Mouse (Mus musculus) macrophage (primary cell): ENCODE data around the gene Babam2. TPM values are rescaled to one million over a fixed set of nuclear protein-coding genes. Genes with fewer than 3 reads are reported as not detected.

Experiments used
- H3K27ac ChIP-seq: fragments of 350-480 bp; formaldehyde crosslinking; 2 replicates; pipeline ENCODE4 v1.9.0; 2021
- H3K36me3 ChIP-seq: fragments of 350-480 bp; formaldehyde crosslinking; 2 replicates; pipeline ENCODE4 v1.9.0; 2021; ENCODE audit errors: inconsistent target
- H3K4me3 ChIP-seq: fragments of 350-480 bp; formaldehyde crosslinking; 2 replicates; pipeline ENCODE4 v1.9.0; 2021; ENCODE audit errors: inconsistent target
- H3K79me2 ChIP-seq: fragments of 350-480 bp; formaldehyde crosslinking; 2 replicates; pipeline ENCODE4 v1.9.0; 2021; ENCODE audit errors: inconsistent target
- WGBS: methylation state at CpG from one replicate; pipeline ENCODE4 v1.1.7; 2026; ENCODE audit warnings: inconsistent platforms; ENCODE audit not compliant: missing documents; 5-methylcytosine and 5-hydroxymethylcytosine counted together
- polyA plus RNA-seq: library from polyadenylated mRNA; stranded (reverse); fragments of 250-400 nt; gene quantifications from 3 replicates; pipeline ENCODE4 v1.2.4, GENCODE M21; 2018; ENCODE audit warnings: inconsistent platforms
- total RNA-seq, 78 experiments: library from RNA; depleted of rRNA; stranded (reverse); fragments of 250-400 nt; gene quantifications; 1 replicate in 9 of 78; 2 replicates in 24 of 78; 3 replicates in 43 of 78; 4 replicates in 2 of 78; pipeline ENCODE4 v1.2.4; 2018; ENCODE audit warnings: inconsistent platforms in 56 of 78

Babam2 gene
- total RNA-seq (2018; cell fraction: chromatin; rRNA removed): 100 to 1,000 TPM in 21 of 26 experiments, 10 to 100 TPM in 5; 68.7 to 174 (median 115) TPM
- total RNA-seq (2018; cell fraction: cytosol; rRNA removed): 10 to 100 TPM; 31.1 to 46.2 (median 39.0) TPM
- 100 to 1,000 TPM in 8 of 26 experiments, 10 to 100 TPM in 18; 37.0 to 159 (median 78.8) TPM for total RNA-seq (2018; cell fraction: nucleus; rRNA removed)
- polyA plus RNA-seq: 37.1 to 78.4 TPM (median 48.9 TPM) in 3 replicates

GRCm38 (mm10) chr5:31697644-31698296 is at the start of gene Babam2:
Babam2 (plus strand) TSS chr5:31697684.
- H3K27ac ChIP-seq: peak within 1 kb of the TSS; percentile 94
- WGBS: under 1% methylated on average over 67 of the region's 71 CpGs

GRCm38 (mm10) chr5:31650518-31651288 is 46.8 kb upstream of the Babam2 start:
- peaks cover 15% of the 10 kb centered on the region; the same call in 1 of the 2 replicates for H3K36me3 ChIP-seq
- no peaks in the 10 kb centered on the region for H3K79me2 ChIP-seq
- no peak overlapping the region for H3K27ac ChIP-seq
- WGBS: 29% methylated on average over 2 of the region's 2 CpGs
- no peak overlapping the region for H3K4me3 ChIP-seq

More at GRCm38 (mm10) chr5:31697644-31698296, at the start of gene Babam2:
- Histone ChIP-seq H3K36me3 (peaks cover 3% of the 10 kb centered on the region; the same call in 1 of the 2 replicates), H3K4me3 (peak within 1 kb of the TSS; percentile 81), H3K79me2 (peaks cover 52% of the 10 kb centered on the region; the same call in 1 of the 2 replicates)

- H3K36me3 ChIP-seq: peaks cover 16% of the 10 kb centered on the region; the same call in 1 of the 2 replicates
- no peaks in the 10 kb centered on the region for H3K79me2 ChIP-seq
- WGBS: 94% methylated on average over 1 of the region's 1 CpGs
- no peak overlapping the region for H3K4me3 ChIP-seq
- no peak overlapping the region for H3K27ac ChIP-seq
Measured at GRCm38 (mm10) chr5:31655688-31656190, 41.7 kb upstream of the Babam2 start.

GRCm38 (mm10) chr5:31666176-31666575 is 31.3 kb upstream of the Babam2 start:
- H3K36me3 ChIP-seq: no peaks in the 10 kb centered on the region; the same call in 1 of the 2 replicates
- 77% methylated on average over 1 of the region's 1 CpGs for WGBS
- H3K79me2 ChIP-seq: no peaks in the 10 kb centered on the region
- H3K27ac ChIP-seq: no peak overlapping the region
- H3K4me3 ChIP-seq: no peak overlapping the region

GRCm38 (mm10) chr5:31668325-31668968 is 29.0 kb upstream of the Babam2 start:
- H3K27ac ChIP-seq: no peak overlapping the region
- no peaks in the 10 kb centered on the region; the same call in 1 of the 2 replicates for H3K36me3 ChIP-seq
- H3K79me2 ChIP-seq: no peaks in the 10 kb centered on the region
- no peak overlapping the region for H3K4me3 ChIP-seq
- 97% methylated on average over 13 of the region's 13 CpGs for WGBS

GRCm38 (mm10) chr5:31669984-31670383 is 27.5 kb upstream of the Babam2 start:
- Histone ChIP-seq H3K36me3 (no peaks in the 10 kb centered on the region; the same call in 1 of the 2 replicates), H3K4me3 (no peak overlapping the region), H3K79me2 (no peaks in the 10 kb centered on the region), H3K27ac (no peak overlapping the region)
- WGBS: 94% methylated on average over 5 of the region's 5 CpGs

- Histone ChIP-seq H3K27ac (no peak overlapping the region), H3K36me3 (no peaks in the 10 kb centered on the region; the same call in 1 of the 2 replicates), H3K4me3 (no peak overlapping the region), H3K79me2 (no peaks in the 10 kb centered on the region)
- 56% methylated on average over 2 of the region's 2 CpGs for WGBS
Measured at GRCm38 (mm10) chr5:31671137-31671536, 26.3 kb upstream of the Babam2 start.

GRCm38 (mm10) chr5:31673431-31673830 is 24.1 kb upstream of the Babam2 start:
- Histone ChIP-seq H3K4me3 (no peak overlapping the region), H3K36me3 (no peaks in the 10 kb centered on the region; the same call in 1 of the 2 replicates), H3K27ac (no peak overlapping the region), H3K79me2 (no peaks in the 10 kb centered on the region)
- WGBS: 94% methylated on average over 2 of the region's 2 CpGs

- WGBS: 91% methylated on average over 1 of the region's 1 CpGs
- no peak overlapping the region for H3K27ac ChIP-seq
- no peak overlapping the region for H3K4me3 ChIP-seq
- no peaks in the 10 kb centered on the region for H3K36me3 ChIP-seq
- H3K79me2 ChIP-seq: no peaks in the 10 kb centered on the region
Measured at GRCm38 (mm10) chr5:31678000-31678399, 19.5 kb upstream of the Babam2 start.

GRCm38 (mm10) chr5:31680183-31680582 is 17.3 kb upstream of the Babam2 start:
- Histone ChIP-seq H3K79me2 (no peaks in the 10 kb centered on the region), H3K4me3 (no peak overlapping the region), H3K27ac (no peak overlapping the region), H3K36me3 (no peaks in the 10 kb centered on the region)
- WGBS: 35% methylated on average over 4 of the region's 4 CpGs

GRCm38 (mm10) chr5:31682305-31682704 is 15.2 kb upstream of the Babam2 start:
- Histone ChIP-seq H3K27ac (no peak overlapping the region), H3K79me2 (no peaks in the 10 kb centered on the region), H3K36me3 (no peaks in the 10 kb centered on the region), H3K4me3 (no peak overlapping the region)
- 94% methylated on average over 1 of the region's 1 CpGs for WGBS

- H3K36me3 ChIP-seq: no peaks in the 10 kb centered on the region
- 94% methylated on average over 2 of the region's 2 CpGs for WGBS
- H3K27ac ChIP-seq: no peak overlapping the region
- H3K79me2 ChIP-seq: no peaks in the 10 kb centered on the region
- no peak overlapping the region for H3K4me3 ChIP-seq
Measured at GRCm38 (mm10) chr5:31686040-31686439, 11.4 kb upstream of the Babam2 start.

GRCm38 (mm10) chr5:31687972-31688371 is 9.5 kb upstream of the Babam2 start:
- H3K79me2 ChIP-seq: no peaks in the 10 kb centered on the region
- WGBS: 100% methylated on average over 3 of the region's 3 CpGs
- no peaks in the 10 kb centered on the region for H3K36me3 ChIP-seq
- H3K27ac ChIP-seq: no peak overlapping the region
- no peak overlapping the region for H3K4me3 ChIP-seq

GRCm38 (mm10) chr5:31693191-31693590 is 4.3 kb upstream of the Babam2 start:
- H3K36me3 ChIP-seq: no peaks in the 10 kb centered on the region
- H3K4me3 ChIP-seq: no peak overlapping the region
- no peak overlapping the region for H3K27ac ChIP-seq
- peaks cover 25% of the 10 kb centered on the region; the same call in 1 of the 2 replicates for H3K79me2 ChIP-seq
